Mouse (Mus musculus) hindbrain, embryonic 15.5 days (tissue): ENCODE results near the gene Lmx1b. TPM values are rescaled to one million over a fixed set of nuclear protein-coding genes. Genes with fewer than 3 reads are reported as not detected.
A peak's percentile ranks its signal among the peaks of the same experiment; 100 is the strongest.

Experiments
- ATAC-seq: fragments of 200-750 bp; cut with Nextera tagmentation; 2 replicates; pipeline ENCODE4 v1.8.0; 2017; ENCODE audit warnings: low read depth, moderate number of reproducible peaks, moderate TSS enrichment; ENCODE audit not compliant: low FRiP score
- H3K27ac ChIP-seq: fragments of 300-500 bp; sonication (generic); replicated peaks from 2 replicates; pipeline ENCODE4 v1.5.1; 2015; ENCODE audit warnings: mild to moderate bottlenecking, inconsistent platforms
- H3K27me3 ChIP-seq: fragments of 300-500 bp; sonication (generic); 2 replicates; pipeline ENCODE4 v1.6.1; 2015; ENCODE audit warnings: control low read depth, inconsistent platforms
- H3K36me3 ChIP-seq: fragments of 300-500 bp; sonication (generic); 2 replicates; pipeline ENCODE4 v1.6.1; 2015; ENCODE audit warnings: control low read depth, inconsistent platforms
- H3K4me1 ChIP-seq: fragments of 300-500 bp; sonication (generic); replicated peaks from 2 replicates; pipeline ENCODE4 v1.6.1; 2015; ENCODE audit warnings: control low read depth, inconsistent platforms
- H3K4me2 ChIP-seq: fragments of 300-500 bp; sonication (generic); 2 replicates; pipeline ENCODE4 v1.6.1; 2015; ENCODE audit warnings: moderate library complexity, mild to moderate bottlenecking, inconsistent platforms
- H3K4me3 ChIP-seq: fragments of 300-500 bp; sonication (generic); 2 replicates; pipeline ENCODE4 v1.5.1; 2015; ENCODE audit warnings: mild to moderate bottlenecking, inconsistent platforms
- H3K9ac ChIP-seq: fragments of 300-500 bp; sonication (generic); 2 replicates; pipeline ENCODE4 v1.6.1; 2015; ENCODE audit warnings: inconsistent platforms
- H3K9me3 ChIP-seq: fragments of 300-500 bp; sonication (generic); 2 replicates; pipeline ENCODE4 v1.6.1; 2016; ENCODE audit warnings: control low read depth, inconsistent platforms
- WGBS: fragments of 180-500 bp; shearing (Covaris S2); methylation state at CpG from one replicate; pipeline ENCODE4 v1.1.7; 2015; 5-methylcytosine and 5-hydroxymethylcytosine counted together
- polyA plus RNA-seq: library from polyadenylated mRNA; unstranded; fragments of >200 nt; fragmentation: Nextera tagmentation; extraction: Ambion mirVana; gene quantifications from 2 replicates; pipeline ENCODE4 v1.2.1, GENCODE M21; 2015

The Lmx1b gene
- polyA plus RNA-seq, 1 experiment from 2014 or later = 6.2 TPM

DNA sequence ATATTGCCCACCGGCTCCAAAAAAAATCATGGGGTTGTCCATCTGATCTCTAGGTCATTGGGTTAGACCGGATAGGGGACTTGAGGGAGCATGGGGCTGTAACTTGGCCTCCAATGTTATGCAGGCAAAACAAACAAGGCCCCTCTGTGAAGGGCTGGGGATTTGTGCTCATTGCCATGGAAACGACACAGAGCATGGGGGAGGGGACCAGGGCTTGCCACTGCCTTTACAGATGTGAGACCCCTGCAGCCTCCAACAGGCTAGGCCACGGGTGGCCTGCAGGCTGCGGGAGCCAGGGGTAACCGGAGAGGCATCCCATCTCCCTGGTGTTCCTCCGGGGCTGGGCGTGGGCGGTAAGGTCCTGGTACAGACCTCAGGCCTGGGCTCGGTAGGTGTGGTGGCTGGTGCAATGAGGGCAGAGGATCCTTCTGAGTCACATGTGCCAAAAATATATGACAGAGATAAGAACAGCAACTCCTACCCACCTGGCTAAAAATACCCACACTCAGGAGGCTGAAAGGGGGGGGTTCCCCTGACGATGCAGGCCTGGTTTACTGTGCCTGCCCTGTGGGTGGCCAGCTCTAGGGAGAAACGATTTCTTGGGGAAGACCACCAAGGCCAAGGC is 47.3 kb downstream of the Lmx1b start:
- peak overlapping the region; percentile 15; the same call in 1 of the 2 replicates for H3K4me2 ChIP-seq
- H3K4me3 ChIP-seq = no peak overlapping the region
- H3K36me3 ChIP-seq = no peaks in the 10 kb centered on the region
- peak overlapping the region; percentile 63 for H3K27ac ChIP-seq
- ATAC-seq = peak; percentile 46; the same call in 1 of the 2 replicates
- 0 out of 2 replicates have a peak overlapping the region, but pooled peaks have one; percentile 13 for H3K9ac ChIP-seq
- H3K9me3 ChIP-seq = no peaks in the 10 kb centered on the region
- H3K27me3 ChIP-seq = peaks cover 7% of the 10 kb centered on the region; the same call in 1 of the 2 replicates
- WGBS = 8% methylated on average over 12 of the region's 12 CpGs
- H3K4me1 ChIP-seq = peaks cover 53% of the 10 kb centered on the region

- no peak overlapping the region for H3K9ac ChIP-seq
- 45% methylated on average over 9 of the region's 9 CpGs for WGBS
- peaks cover 50% of the 10 kb centered on the region for H3K4me1 ChIP-seq
- H3K36me3 ChIP-seq = no peaks in the 10 kb centered on the region
- no peak overlapping the region for H3K4me2 ChIP-seq
- H3K4me3 ChIP-seq = no peak overlapping the region
- H3K27ac ChIP-seq = no peak overlapping the region
- H3K27me3 ChIP-seq = peaks cover 20% of the 10 kb centered on the region
- no peaks in the 10 kb centered on the region for H3K9me3 ChIP-seq
- no peak for ATAC-seq
Measured at GRCm38 (mm10) chr2:33589280-33589679, 51.0 kb downstream of the Lmx1b start.

GRCm38 (mm10) chr2:33584937-33585910 is 55.1 kb downstream of the Lmx1b start:
- H3K27me3 ChIP-seq = peaks cover 44% of the 10 kb centered on the region
- no peaks in the 10 kb centered on the region for H3K36me3 ChIP-seq
- H3K4me2 ChIP-seq = 0 out of 2 replicates have a peak overlapping the region, but pooled peaks have one; percentile 16
- ATAC-seq = no peak
- H3K4me1 ChIP-seq = peaks cover 64% of the 10 kb centered on the region
- H3K9me3 ChIP-seq = no peaks in the 10 kb centered on the region
- WGBS = 19% methylated on average over 28 of the region's 29 CpGs
- H3K9ac ChIP-seq = no peak overlapping the region
- H3K4me3 ChIP-seq = no peak overlapping the region
- H3K27ac ChIP-seq = peak overlapping the region; percentile 64

- Histone ChIP-seq H3K4me1 (peaks cover 69% of the 10 kb centered on the region), H3K9me3 (no peaks in the 10 kb centered on the region), H3K27ac (peak overlapping the region; percentile 81; the same call in 1 of the 2 replicates), H3K27me3 (peaks cover 57% of the 10 kb centered on the region), H3K4me3 (no peak overlapping the region), H3K4me2 (no peak overlapping the region), H3K9ac (no peak overlapping the region), H3K36me3 (no peaks in the 10 kb centered on the region)
- WGBS = 14% methylated on average over 6 of the region's 6 CpGs
- ATAC-seq = no peak
Measured at GRCm38 (mm10) chr2:33583761-33584160, 56.5 kb downstream of the Lmx1b start.

DNA sequence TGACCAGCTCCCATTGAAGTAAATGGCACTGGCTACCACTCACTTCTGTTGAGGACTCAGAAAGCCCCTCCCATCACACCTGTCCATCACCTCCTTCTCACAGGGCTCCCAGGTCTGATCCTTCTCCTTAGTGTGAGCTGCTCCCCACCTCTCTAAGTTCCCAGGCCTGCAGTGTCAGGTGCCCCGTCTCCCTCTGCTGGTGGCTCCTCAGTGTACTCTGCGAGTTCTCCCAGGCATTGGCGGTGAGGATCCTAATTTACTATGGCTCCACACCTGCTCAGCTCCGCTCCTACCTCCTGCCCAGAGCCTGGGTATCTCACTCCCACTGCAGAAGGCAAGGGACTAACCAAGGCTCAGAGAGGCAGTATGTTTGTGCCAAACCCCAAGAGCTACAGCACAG is 57.0 kb downstream of the Lmx1b start:
- peaks cover 68% of the 10 kb centered on the region for H3K4me1 ChIP-seq
- H3K4me2 ChIP-seq = no peak overlapping the region
- WGBS = 6% methylated on average over 4 of the region's 4 CpGs
- H3K36me3 ChIP-seq = no peaks in the 10 kb centered on the region
- H3K27me3 ChIP-seq = peaks cover 61% of the 10 kb centered on the region
- no peak overlapping the region for H3K4me3 ChIP-seq
- no peaks in the 10 kb centered on the region for H3K9me3 ChIP-seq
- H3K9ac ChIP-seq = no peak overlapping the region
- H3K27ac ChIP-seq = peak overlapping the region; percentile 81; the same call in 1 of the 2 replicates
- no peak for ATAC-seq

GRCm38 (mm10) chr2:33582457-33583060 is 57.8 kb downstream of the Lmx1b start:
- Histone ChIP-seq H3K9ac (no peak overlapping the region), H3K36me3 (no peaks in the 10 kb centered on the region), H3K4me1 (peaks cover 68% of the 10 kb centered on the region), H3K9me3 (no peaks in the 10 kb centered on the region), H3K4me3 (no peak overlapping the region), H3K27me3 (peaks cover 67% of the 10 kb centered on the region), H3K27ac (peak overlapping the region; percentile 81), H3K4me2 (no peak overlapping the region)
- 7% methylated on average over 4 of the region's 5 CpGs for WGBS
- ATAC-seq = no peak

GRCm38 (mm10) chr2:33581866-33582265 is 58.4 kb downstream of the Lmx1b start:
- no peaks in the 10 kb centered on the region for H3K36me3 ChIP-seq

GRCm38 (mm10) chr2:33581449-33581777 is 58.9 kb downstream of the Lmx1b start:
- H3K4me1 ChIP-seq = peaks cover 68% of the 10 kb centered on the region
- peaks cover 67% of the 10 kb centered on the region for H3K27me3 ChIP-seq
- no peaks in the 10 kb centered on the region for H3K9me3 ChIP-seq
- ATAC-seq = no peak; the same call in 1 of the 2 replicates
- H3K4me3 ChIP-seq = no peak overlapping the region
- H3K36me3 ChIP-seq = no peaks in the 10 kb centered on the region
- H3K27ac ChIP-seq = peak overlapping the region; percentile 81
- peak overlapping the region; percentile 54 for H3K4me2 ChIP-seq
- 2% methylated on average over 6 of the region's 6 CpGs for WGBS
- H3K9ac ChIP-seq = no peak overlapping the region

More at GRCm38 (mm10) chr2:33581866-33582265, 58.4 kb downstream of the Lmx1b start:
- Histone ChIP-seq H3K9me3 (no peaks in the 10 kb centered on the region), H3K4me2 (peak overlapping the region; percentile 54; the same call in 1 of the 2 replicates), H3K4me1 (peaks cover 68% of the 10 kb centered on the region), H3K27me3 (peaks cover 67% of the 10 kb centered on the region), H3K4me3 (no peak overlapping the region), H3K27ac (peak overlapping the region; percentile 81), H3K9ac (no peak overlapping the region)
- whole genome bisulfite sequencing = 6% methylated on average over 8 of the region's 8 CpGs
- ATAC-seq = no peak

- no peaks in the 10 kb centered on the region for H3K9me3 ChIP-seq
- no peaks in the 10 kb centered on the region for H3K36me3 ChIP-seq
- WGBS = under 1% methylated on average over 34 of the region's 34 CpGs
- H3K27me3 ChIP-seq = peaks cover 68% of the 10 kb centered on the region
- ATAC-seq = peak; percentile 47; the same call in 1 of the 2 replicates
- H3K27ac ChIP-seq = peak overlapping the region; percentile 81
- peak overlapping the region; percentile 25 for H3K4me3 ChIP-seq
- H3K9ac ChIP-seq = peak overlapping the region; percentile 14; the same call in 1 of the 2 replicates
- H3K4me1 ChIP-seq = peaks cover 66% of the 10 kb centered on the region
- H3K4me2 ChIP-seq = peak overlapping the region; percentile 54
Measured at GRCm38 (mm10) chr2:33580697-33581448, 59.4 kb downstream of the Lmx1b start.

DNA sequence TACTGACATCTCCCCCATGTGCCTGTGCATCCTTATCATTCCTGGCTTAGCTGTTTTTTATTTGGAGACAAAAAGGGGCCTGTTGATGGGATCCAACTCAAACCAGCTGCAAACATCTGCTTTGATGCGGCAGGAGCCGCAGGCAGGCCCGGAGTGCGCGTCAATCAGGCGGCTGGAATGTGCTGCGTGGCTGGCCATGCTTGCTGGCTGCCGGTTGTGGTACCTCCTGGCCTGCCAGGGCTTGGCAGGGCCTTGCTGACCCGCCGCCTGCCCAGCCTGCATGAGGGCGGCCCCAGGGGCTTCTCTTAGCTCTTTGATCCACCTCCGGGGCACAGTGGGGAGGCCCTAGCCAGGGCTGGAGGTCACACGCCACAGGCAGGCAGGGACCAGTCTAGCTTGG is 64.9 kb downstream of the Lmx1b start:
- H3K9ac ChIP-seq = no peak overlapping the region
- no peak overlapping the region for H3K4me2 ChIP-seq
- H3K9me3 ChIP-seq = no peaks in the 10 kb centered on the region
- H3K27ac ChIP-seq = 0 out of 2 replicates have a peak overlapping the region, but pooled peaks have one; percentile 7
- H3K4me3 ChIP-seq = no peak overlapping the region
- ATAC-seq = no peak
- no peaks in the 10 kb centered on the region for H3K36me3 ChIP-seq
- WGBS = 17% methylated on average over 13 of the region's 13 CpGs
- peaks cover 47% of the 10 kb centered on the region for H3K27me3 ChIP-seq
- peaks cover 36% of the 10 kb centered on the region for H3K4me1 ChIP-seq

DNA sequence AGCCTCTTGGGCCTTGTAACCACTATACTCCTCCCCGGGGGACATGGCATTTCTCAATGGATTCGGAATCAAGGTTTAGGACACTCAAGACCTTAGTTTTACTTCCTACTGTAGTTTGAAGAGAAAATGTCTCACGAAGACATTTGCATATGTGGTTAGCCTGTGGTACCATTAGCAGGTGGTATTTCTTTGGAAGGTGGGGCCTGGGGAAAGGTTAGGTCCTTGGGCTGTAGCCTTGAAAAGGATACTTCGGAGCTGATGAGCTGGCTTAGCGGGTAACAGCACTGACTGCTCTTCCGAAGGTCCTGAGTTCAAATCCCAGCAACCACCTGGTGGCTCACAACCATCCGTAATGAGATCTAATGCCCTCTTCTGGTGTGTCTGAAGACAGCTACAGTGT is 67.2 kb downstream of the Lmx1b start:
- H3K4me3 ChIP-seq = no peak overlapping the region
- H3K27ac ChIP-seq = peak overlapping the region; percentile 66; the same call in 1 of the 2 replicates
- H3K9ac ChIP-seq = no peak overlapping the region
- peaks cover 40% of the 10 kb centered on the region for H3K4me1 ChIP-seq
- H3K4me2 ChIP-seq = no peak overlapping the region
- ATAC-seq = no peak
- 96% methylated on average over 7 of the region's 7 CpGs for WGBS
- H3K36me3 ChIP-seq = no peaks in the 10 kb centered on the region
- no peaks in the 10 kb centered on the region for H3K9me3 ChIP-seq
- peaks cover 35% of the 10 kb centered on the region for H3K27me3 ChIP-seq
